Mouse (Mus musculus) cerebellum, adult 2 months (tissue): ENCODE data around the gene Map4k3.

Source experiments
- CTCF ChIP-seq: fragments of 200-500 bp; IDR thresholded peaks from 2 replicates; pipeline ENCODE4 v1.5.1; 2011; ENCODE audit warnings: low read depth, mild to moderate bottlenecking, control low read depth, low read length, moderate library complexity, borderline replicate concordance; ENCODE audit not compliant: insufficient read depth
- POLR2A ChIP-seq: fragments of 200-500 bp; IDR thresholded peaks from 2 replicates; pipeline ENCODE4 v1.6.1; 2011; ENCODE audit warnings: low read length, control low read depth, borderline replicate concordance; ENCODE audit not compliant: insufficient read depth

DNA sequence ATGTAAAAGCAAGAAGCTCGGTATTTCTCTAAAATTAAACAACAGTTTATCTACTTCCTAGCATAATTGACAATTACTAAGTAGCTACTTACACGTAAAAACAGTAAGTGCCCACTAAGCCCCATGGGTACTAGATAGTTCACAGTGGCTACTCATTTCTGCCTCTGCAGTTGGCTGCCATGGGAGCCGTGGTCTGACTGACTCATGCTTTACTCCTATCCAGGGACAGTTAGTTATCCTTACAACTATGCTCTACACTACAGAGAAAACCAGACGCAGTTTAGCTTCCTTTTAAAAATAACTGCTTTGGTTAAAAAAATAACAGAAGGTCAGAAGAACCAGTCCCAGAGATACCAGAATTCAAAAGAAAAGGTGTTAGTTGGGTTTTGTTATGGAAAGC lies 106.6 kb downstream of the Map4k3 start:
- TF ChIP-seq CTCF = no peak
- TF ChIP-seq POLR2A = no peak
